Mouse (Mus musculus): ENCODE data around the gene Prss50.
"Not testable (repeated sequence)": the region's sequence is repeated elsewhere in the genome, so short reads cannot be mapped to it uniquely, and the experiment has no call there.

Gene Prss50

DNA sequence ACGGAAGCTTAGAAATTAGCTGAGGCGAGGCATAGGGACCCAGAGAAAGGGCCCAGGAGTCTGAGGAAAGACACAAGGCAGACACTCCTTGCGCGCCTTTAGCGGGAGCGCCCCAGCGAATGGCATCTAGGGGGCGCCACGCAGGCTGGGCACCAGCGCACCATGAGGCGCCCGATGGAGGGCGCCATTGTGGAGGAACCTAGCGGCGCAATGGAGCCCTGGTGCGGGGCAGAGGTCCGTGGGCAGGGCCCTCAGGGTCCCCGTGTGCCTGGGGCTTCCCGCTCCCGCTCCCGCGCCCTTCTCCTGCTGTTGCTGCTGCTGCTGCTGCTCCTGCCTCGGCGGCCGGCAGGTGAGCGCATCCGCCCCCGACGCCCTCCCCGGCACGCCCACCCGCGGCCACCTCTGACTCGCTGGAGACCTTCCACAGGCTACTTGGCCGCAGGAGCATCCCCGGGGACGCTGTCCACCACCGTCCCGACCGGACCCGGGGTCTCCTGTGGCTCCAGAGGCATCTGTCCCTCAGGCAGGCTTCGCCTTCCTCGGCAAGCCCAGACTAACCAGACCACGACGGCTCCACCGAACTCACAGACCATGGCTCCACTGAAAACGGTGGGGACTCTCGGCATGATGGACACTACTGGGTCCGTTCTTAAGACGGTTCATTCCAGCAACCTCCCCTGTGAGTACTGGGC lies at the start of gene Prss50:
Gene Prss50, plus strand, starts transcription at position 187 of the 692 bp plus-strand sequence.
- no peak for DNase-seq (ENCODE audit: low read depth)

- DNase-seq (ENCODE audit: low read depth), result no peak
These were observed 47.7 kb upstream of the Prss50 start for GRCm38 (mm10) chr9:110810051-110810450.

DNA sequence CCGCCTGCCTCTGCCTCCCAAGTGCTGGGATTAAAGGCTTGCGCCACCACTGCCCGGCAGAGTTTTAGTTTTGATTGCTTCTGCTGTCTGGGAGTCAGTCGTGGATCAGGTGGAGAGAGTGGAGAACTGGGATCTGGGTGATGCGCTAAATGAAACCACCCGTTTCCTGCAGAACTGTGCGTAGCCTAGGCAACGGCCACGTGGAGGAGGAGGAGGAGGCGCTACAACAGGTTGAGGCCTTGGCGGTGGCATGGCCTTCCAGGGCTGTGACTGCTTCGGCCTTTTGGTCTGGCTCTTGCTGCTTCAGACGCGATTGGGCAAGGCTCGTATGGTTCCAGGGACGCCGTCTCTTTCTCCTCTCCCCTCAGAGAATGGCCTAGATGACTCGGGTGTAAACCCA lies 44.0 kb upstream of the Prss50 start, which contains the start of gene Prss44:
Gene Prss44, plus strand, starts transcription at position 206 of the 400 bp plus-strand sequence.
- no peak for DNase-seq (ENCODE audit: low read depth)

DNA sequence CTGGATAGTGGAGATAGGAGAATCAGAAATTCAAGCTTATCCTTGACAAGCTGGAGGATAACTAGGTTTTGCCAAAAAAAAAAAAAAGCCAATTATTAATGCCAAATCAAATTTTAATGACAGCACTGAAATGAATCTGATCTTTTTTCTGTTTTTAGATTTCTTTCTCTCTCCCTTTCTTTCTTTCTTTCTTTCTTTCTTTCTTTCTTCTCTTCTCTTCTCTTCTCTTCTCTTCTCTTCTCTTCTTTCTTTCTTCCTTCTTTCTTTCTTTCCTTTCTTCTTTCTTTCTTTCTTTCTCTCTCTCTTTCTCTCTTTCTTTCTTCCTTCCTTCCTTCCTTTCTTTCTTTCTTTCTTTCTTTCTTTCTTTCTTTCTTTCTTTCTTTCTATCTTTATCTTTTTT lies 37.2 kb upstream of the Prss50 start:
- not testable (repeated sequence) for DNase-seq (ENCODE audit: low read depth)

DNA sequence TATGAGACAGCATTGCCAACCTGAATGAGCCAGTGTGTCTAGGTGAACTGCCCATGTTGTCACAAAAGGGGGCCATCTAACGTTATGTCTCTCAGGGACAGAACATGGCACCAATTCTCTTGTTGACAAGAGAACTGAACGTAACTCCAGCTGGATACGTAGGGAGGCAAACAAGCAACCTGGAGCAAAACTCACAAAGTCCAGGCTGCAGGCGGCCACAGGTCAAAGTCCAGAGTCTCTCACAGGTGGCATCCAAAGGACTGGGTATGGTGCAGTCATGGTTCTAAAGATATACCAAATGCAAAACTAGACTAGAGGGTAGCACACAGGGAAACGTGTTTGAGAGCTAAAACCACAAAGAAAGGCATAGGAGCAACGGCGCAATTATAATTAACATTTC lies 36.3 kb upstream of the Prss50 start:
- DNase-seq (ENCODE audit: low read depth), result no peak

DNA sequence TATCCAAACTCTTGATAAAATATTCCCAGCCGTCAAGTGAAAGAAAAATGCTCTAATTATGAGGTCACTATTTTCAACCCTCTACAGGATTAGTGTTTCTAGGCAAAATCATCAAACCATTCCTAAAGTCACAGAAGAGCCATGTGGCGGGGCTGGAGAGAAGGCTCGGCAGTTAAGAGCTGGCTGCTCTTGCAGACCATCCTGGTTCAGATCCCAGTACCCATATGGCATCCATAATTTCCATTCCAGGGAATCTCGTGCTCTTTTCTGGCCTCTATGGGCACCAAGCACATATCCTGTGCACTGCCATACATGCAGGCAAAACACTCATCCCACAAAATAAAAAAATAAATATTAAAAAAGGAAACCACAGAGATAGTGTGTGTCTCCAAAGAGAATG lies 32.3 kb upstream of the Prss50 start:
- no peak for DNase-seq (ENCODE audit: low read depth)

GRCm38 (mm10) chr9:110825832-110826231 lies 31.9 kb upstream of the Prss50 start:
- DNase-seq (ENCODE audit: low read depth), result no peak

DNA sequence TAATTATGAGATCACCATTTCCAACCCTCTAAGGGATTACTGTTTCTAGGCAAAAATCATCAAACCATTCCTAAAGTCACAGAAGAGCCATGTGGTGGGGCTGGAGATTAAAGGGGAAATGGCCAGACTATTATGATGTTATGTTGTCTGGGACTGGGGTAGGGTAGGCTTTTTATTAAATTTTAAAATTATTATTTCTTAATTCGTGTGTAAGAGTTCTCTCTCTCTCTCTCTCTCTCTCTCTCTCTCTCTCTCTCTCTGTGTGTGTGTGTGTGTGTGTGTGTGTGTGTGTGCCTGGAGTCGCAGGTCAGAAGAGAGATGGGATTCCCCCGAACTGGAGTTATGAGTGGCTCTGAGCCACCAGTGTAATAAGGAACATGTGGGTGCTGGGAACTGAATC lies 31.4 kb upstream of the Prss50 start, which contains the start of gene Prss43:
Gene Prss43, plus strand, starts transcription at position 301 of the 400 bp plus-strand sequence.
- no peak for DNase-seq (ENCODE audit: low read depth)

DNA sequence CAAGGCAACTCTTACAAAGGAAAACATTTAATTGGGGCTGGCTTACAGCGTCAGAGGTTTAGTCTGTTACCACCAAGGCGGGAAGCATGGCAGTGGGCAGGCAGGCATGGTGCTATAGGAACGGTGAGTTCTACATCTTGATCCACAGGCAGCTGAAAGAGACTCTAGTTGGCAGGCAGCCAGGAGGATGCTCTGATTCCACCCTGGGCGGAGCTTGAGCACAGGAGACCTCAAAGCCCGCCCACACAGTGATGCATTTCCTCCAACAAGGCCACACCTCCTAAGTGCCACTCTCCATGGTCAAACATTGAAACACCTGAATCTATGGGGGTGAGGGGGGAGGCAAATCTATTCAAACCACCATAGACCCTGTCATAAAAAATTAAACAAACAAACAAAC lies 24.7 kb upstream of the Prss50 start:
- no peak for DNase-seq (ENCODE audit: low read depth)

DNA sequence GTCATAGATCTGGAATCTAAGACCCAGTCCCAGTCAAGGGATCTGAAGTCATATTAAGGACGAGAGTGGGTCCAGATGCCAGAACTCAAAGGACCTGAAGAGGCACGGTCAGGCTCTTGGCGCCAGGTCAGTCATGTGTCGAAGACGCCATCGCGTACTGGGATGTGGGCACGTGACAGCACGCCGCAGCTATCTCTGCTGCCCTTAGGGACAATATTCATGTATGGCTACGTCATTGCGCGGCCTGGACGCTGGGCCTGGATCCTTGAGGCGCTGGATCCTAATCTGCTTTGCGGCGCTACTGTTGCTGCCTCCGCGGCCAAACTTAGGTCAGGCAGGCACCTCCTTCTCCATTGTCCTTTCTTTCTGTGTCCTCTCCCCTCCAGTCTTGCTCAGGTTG lies 23.4 kb upstream of the Prss50 start, which contains the start of gene Prss45:
Gene Prss45, plus strand, starts transcription at position 178 of the 400 bp plus-strand sequence.
- DNase-seq (ENCODE audit: low read depth), result no peak

DNA sequence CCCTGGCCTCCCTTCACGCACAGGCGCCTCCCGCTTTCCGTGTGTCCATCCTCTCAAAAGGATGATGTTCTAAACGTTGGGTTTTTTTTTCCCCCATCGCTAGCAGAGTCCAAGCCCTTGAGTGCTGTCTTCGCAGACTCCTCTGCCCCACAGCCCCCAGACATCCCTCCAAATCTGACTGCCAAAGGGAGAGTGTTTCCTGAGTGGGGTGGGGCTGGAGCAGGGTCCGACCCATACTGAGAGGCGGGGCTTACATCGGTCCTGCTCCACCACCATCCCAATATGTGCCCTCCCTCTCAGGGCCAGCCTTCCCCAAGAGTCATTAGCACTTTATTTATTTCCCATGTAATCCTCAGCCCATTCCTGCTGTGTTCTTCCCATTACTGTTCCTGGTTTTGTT lies 22.8 kb upstream of the Prss50 start:
- DNase-seq (ENCODE audit: low read depth), result no peak

DNA sequence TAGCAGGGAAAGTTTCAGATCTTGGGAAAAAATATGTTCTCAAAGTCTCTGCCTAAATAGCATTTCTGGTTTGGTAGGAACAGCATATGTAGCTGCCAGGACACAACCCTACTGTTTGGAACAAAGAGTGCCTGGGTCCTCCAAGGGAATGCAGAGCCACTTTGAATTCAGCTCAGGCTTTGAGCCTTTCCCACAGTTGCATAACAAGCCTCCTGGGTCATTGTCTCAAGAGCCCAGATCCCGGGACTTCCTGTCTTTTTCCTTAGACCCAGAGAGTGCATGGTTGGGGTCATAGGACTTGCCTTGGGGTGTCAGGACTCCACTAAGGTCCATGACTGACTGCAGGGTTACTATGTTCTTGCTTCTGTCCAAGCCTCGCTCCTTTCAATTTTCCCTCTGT lies 21.7 kb upstream of the Prss50 start:
- DNase-seq (ENCODE audit: low read depth), result no peak

- DNase-seq (ENCODE audit: low read depth), result no peak
These were observed 16.9 kb upstream of the Prss50 start for GRCm38 (mm10) chr9:110840905-110841304.

- DNase-seq (ENCODE audit: low read depth), result peak; percentile 21
These were observed 16.3 kb upstream of the Prss50 start for GRCm38 (mm10) chr9:110841438-110841837.

- DNase-seq (ENCODE audit: low read depth), result no peak
These were observed 13.6 kb upstream of the Prss50 start, which contains the start of gene Prss46 for GRCm38 (mm10) chr9:110844206-110844605. Gene Prss46 (plus strand): TSS chr9:110844506.

GRCm38 (mm10) chr9:110849162-110849561 lies 8.6 kb upstream of the Prss50 start:
- peak; percentile 63 for DNase-seq (ENCODE audit: low read depth)

- DNase-seq (ENCODE audit: low read depth), result no peak
These were observed 1.9 kb upstream of the Prss50 start for GRCm38 (mm10) chr9:110855903-110856302.

DNA sequence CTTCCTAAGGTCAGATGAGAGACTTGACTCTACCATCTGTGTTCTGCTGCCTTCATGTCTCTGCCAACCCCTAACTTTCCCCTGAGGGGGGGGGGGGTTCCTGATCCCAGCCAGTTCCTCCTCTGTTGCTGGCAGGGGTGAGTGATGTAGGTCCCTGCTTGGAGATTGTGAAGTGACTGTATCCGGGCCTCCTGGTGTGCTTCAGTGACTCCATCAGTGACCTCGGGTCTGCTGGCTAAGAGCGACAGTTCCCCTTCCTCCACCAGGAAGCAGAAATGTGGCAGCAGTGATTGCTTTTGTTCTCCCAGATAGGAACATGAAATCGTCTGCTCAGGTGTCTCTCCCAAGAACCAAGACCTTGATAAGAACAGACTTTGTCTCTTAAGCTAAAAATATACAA lies 847 bp upstream of the Prss50 start:
- DNase-seq (ENCODE audit: low read depth), result no peak

GRCm38 (mm10) chr9:110858523-110858922 lies 756 bp downstream of the Prss50 start:
- DNase-seq (ENCODE audit: low read depth), result no peak

GRCm38 (mm10) chr9:110858967-110859596 lies 1.3 kb downstream of the Prss50 start:
- DNase-seq (ENCODE audit: low read depth), result no peak

- peak; percentile 67 for DNase-seq (ENCODE audit: low read depth)
These were observed 13.3 kb downstream of the Prss50 start for GRCm38 (mm10) chr9:110871030-110871429.

DNA sequence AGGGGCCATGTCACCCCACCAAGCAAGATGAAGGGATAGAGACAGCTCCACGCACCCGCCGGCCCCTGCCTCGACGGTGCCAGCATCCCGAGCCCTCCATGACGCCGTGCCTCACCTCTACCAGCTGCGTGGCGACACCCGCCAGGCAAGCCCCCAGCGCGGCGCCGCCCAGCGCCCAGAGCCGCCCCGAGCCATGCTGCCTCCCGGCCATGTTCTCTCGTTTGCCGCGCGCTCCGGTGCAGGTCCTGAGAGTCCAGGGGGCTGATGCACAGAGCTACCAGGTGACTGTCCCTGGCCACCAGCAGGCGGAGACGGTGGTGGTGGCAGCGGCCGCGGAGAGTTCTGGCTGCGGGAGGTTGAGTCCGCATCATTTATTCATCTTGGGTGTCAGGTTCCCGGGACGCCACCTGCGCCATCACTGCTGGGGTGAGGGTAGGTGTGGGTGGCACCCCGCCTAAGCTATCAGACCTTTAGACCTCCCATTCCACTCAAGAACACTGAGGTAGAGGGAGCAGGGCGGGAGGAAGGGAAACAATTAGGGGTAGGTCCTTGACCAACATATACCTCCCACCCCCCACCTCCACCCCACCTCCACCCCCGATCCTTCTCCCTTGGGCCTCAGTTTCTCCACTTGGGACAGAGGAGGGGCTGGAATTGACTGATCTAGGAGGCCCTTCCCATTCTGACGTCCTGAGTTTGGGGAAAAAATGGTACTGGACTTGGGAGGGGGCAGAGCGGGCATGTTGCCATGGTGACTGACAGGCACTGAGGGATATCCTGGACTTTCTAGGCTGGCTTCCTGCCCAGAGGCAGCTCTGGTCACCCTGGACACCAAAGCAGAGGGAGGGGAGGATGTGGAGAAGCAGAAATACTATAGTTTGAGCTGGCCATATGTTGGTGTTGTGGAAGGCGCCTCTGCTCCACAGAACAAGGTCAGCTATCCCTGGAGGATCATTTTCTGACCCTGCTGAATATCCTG lies 16.2 kb downstream of the Prss50 start:
- DNase-seq (ENCODE audit: low read depth), result no peak
